Mouse (Mus musculus): ENCODE measurements around the gene Slc35a3. TPM values are rescaled to one million over a fixed set of nuclear protein-coding genes. Genes with fewer than 3 reads are reported as not detected.
"Not testable (repeated sequence)": the region's sequence is repeated elsewhere in the genome, so short reads cannot be mapped to it uniquely, and the experiment has no call there.

The Slc35a3 gene
- polyA plus RNA-seq, 1 experiment from 2014 or later, result 7.0 TPM

- H3K27me3 ChIP-seq (ENCODE audit: control insufficient read depth, insufficient read depth, low read length), result no peaks in the 10 kb centered on the region
- no peak for ATAC-seq (replicated peaks; ENCODE audit: insufficient number of reproducible peaks, low FRiP score, low TSS enrichment, low read depth)
Observed at GRCm38 (mm10) chr3:116694312-116694711, 18.3 kb downstream of the Slc35a3 start.

GRCm38 (mm10) chr3:116681160-116681559, 31.5 kb downstream of the Slc35a3 start, which contains the start of gene Gm43191:
Gene Gm43191 (minus strand): TSS chr3:116681260.
- WGBS, result 90% methylated on average over 1 of the region's 1 CpGs

More at GRCm38 (mm10) chr3:116694312-116694711, 18.3 kb downstream of the Slc35a3 start:
- Histone ChIP-seq H3K9me3 (replicated peaks; ENCODE audit: control insufficient read depth, low read length) (no peaks in the 10 kb centered on the region), H3K36me3 (replicated peaks; ENCODE audit: control insufficient read depth, insufficient read depth, low read depth, low read length) (no peaks in the 10 kb centered on the region), H3K4me1 (ENCODE audit: control insufficient read depth, insufficient read depth, low read length) (no peaks in the 10 kb centered on the region), H3K4me2 (ENCODE audit: low read depth, low read length) (no peak overlapping the region), H3K4me3 (ENCODE audit: low read depth, low read length) (no peak overlapping the region), H3K9ac (replicated peaks; ENCODE audit: low read length) (no peak overlapping the region), H3K27ac (replicated peaks; ENCODE audit: low read depth, low read length) (no peak overlapping the region)
- 91% methylated on average over 3 of the region's 3 CpGs for WGBS
- DNase-seq (ENCODE audit: low spot score), result no peak

GRCm38 (mm10) chr3:116664281-116664680, 48.4 kb downstream of the Slc35a3 start:
- H3K9ac ChIP-seq (replicated peaks; ENCODE audit: low read length); H3K27me3 ChIP-seq (ENCODE audit: control insufficient read depth, insufficient read depth, low read length); DNase-seq (ENCODE audit: low spot score); H3K27ac ChIP-seq (replicated peaks; ENCODE audit: low read depth, low read length); H3K9me3 ChIP-seq (replicated peaks; ENCODE audit: control insufficient read depth, low read length); H3K36me3 ChIP-seq (replicated peaks; ENCODE audit: control insufficient read depth, insufficient read depth, low read depth, low read length); H3K4me1 ChIP-seq (ENCODE audit: control insufficient read depth, insufficient read depth, low read length); H3K4me3 ChIP-seq (ENCODE audit: low read depth, low read length); ATAC-seq (replicated peaks; ENCODE audit: insufficient number of reproducible peaks, low FRiP score, low TSS enrichment, low read depth); H3K4me2 ChIP-seq (ENCODE audit: low read depth, low read length): not testable (repeated sequence)
- 92% methylated on average over 9 of the region's 9 CpGs for WGBS

More at GRCm38 (mm10) chr3:116681160-116681559, 31.5 kb downstream of the Slc35a3 start, which contains the start of gene Gm43191:
- H3K4me2 ChIP-seq (ENCODE audit: low read depth, low read length), result no peak within 1 kb of the TSS
- H3K9ac ChIP-seq (replicated peaks; ENCODE audit: low read length), result no peak within 1 kb of the TSS
- no peak within 1 kb of the TSS for H3K4me3 ChIP-seq (ENCODE audit: low read depth, low read length)
- no peak within 1 kb of the TSS for H3K27ac ChIP-seq (replicated peaks; ENCODE audit: low read depth, low read length)
- no peaks in the 10 kb centered on the region for H3K27me3 ChIP-seq (ENCODE audit: control insufficient read depth, insufficient read depth, low read length)
- H3K9me3 ChIP-seq (replicated peaks; ENCODE audit: control insufficient read depth, low read length), result no peaks in the 10 kb centered on the region
- H3K4me1 ChIP-seq (ENCODE audit: control insufficient read depth, insufficient read depth, low read length), result no peaks in the 10 kb centered on the region
- H3K36me3 ChIP-seq (replicated peaks; ENCODE audit: control insufficient read depth, insufficient read depth, low read depth, low read length), result no peaks in the 10 kb centered on the region
- ATAC-seq (replicated peaks; ENCODE audit: insufficient number of reproducible peaks, low FRiP score, low TSS enrichment, low read depth) (no peak), DNase-seq (ENCODE audit: low spot score) (no peak)

GRCm38 (mm10) chr3:116662463-116662863, 50.2 kb downstream of the Slc35a3 start, which contains the start of gene Mfsd14a:
Gene Mfsd14a (minus strand): TSS chr3:116662677.
- Histone ChIP-seq H3K4me3 (ENCODE audit: low read depth, low read length) (peak within 1 kb of the TSS; percentile 99), H3K9ac (replicated peaks; ENCODE audit: low read length) (peak within 1 kb of the TSS; percentile 98), H3K27me3 (ENCODE audit: control insufficient read depth, insufficient read depth, low read length) (no peaks in the 10 kb centered on the region), H3K27ac (replicated peaks; ENCODE audit: low read depth, low read length) (peak within 1 kb of the TSS; percentile 90), H3K9me3 (replicated peaks; ENCODE audit: control insufficient read depth, low read length) (no peaks in the 10 kb centered on the region), H3K4me1 (ENCODE audit: control insufficient read depth, insufficient read depth, low read length) (no peaks in the 10 kb centered on the region), H3K36me3 (replicated peaks; ENCODE audit: control insufficient read depth, insufficient read depth, low read depth, low read length) (no peaks in the 10 kb centered on the region), H3K4me2 (ENCODE audit: low read depth, low read length) (peak within 1 kb of the TSS; percentile 39)
- peak; percentile 97 for DNase-seq (ENCODE audit: low spot score)
- ATAC-seq (replicated peaks; ENCODE audit: insufficient number of reproducible peaks, low FRiP score, low TSS enrichment, low read depth), result peak; percentile 98
- WGBS, result 0% methylated on average over 39 of the region's 39 CpGs

- H3K4me3 ChIP-seq (ENCODE audit: low read depth, low read length), result peak overlapping the region; percentile 99
- peak overlapping the region; percentile 98 for H3K9ac ChIP-seq (replicated peaks; ENCODE audit: low read length)
- H3K4me2 ChIP-seq (ENCODE audit: low read depth, low read length), result peak overlapping the region; percentile 39
- no peaks in the 10 kb centered on the region for H3K27me3 ChIP-seq (ENCODE audit: control insufficient read depth, insufficient read depth, low read length)
- H3K36me3 ChIP-seq (replicated peaks; ENCODE audit: control insufficient read depth, insufficient read depth, low read depth, low read length), result no peaks in the 10 kb centered on the region
- peak overlapping the region; percentile 90 for H3K27ac ChIP-seq (replicated peaks; ENCODE audit: low read depth, low read length)
- H3K9me3 ChIP-seq (replicated peaks; ENCODE audit: control insufficient read depth, low read length), result no peaks in the 10 kb centered on the region
- DNase-seq (ENCODE audit: low spot score) (peak; percentile 44), ATAC-seq (replicated peaks; ENCODE audit: insufficient number of reproducible peaks, low FRiP score, low TSS enrichment, low read depth) (peak; percentile 87)
- H3K4me1 ChIP-seq (ENCODE audit: control insufficient read depth, insufficient read depth, low read length), result no peaks in the 10 kb centered on the region
- under 1% methylated on average over 51 of the region's 68 CpGs for WGBS
Observed at GRCm38 (mm10) chr3:116661870-116662414, 50.7 kb downstream of the Slc35a3 start.

GRCm38 (mm10) chr3:116661288-116661869, 51.3 kb downstream of the Slc35a3 start:
- peak overlapping the region; percentile 98 for H3K9ac ChIP-seq (replicated peaks; ENCODE audit: low read length)
- peak overlapping the region; percentile 90; the same call in 1 of the 2 replicates for H3K27ac ChIP-seq (replicated peaks; ENCODE audit: low read depth, low read length)
- H3K4me1 ChIP-seq (ENCODE audit: control insufficient read depth, insufficient read depth, low read length), result no peaks in the 10 kb centered on the region
- peak overlapping the region; percentile 39 for H3K4me2 ChIP-seq (ENCODE audit: low read depth, low read length)
- no peaks in the 10 kb centered on the region for H3K9me3 ChIP-seq (replicated peaks; ENCODE audit: control insufficient read depth, low read length)
- no peaks in the 10 kb centered on the region for H3K27me3 ChIP-seq (ENCODE audit: control insufficient read depth, insufficient read depth, low read length)
- WGBS, result 6% methylated on average over 16 of the region's 16 CpGs
- H3K36me3 ChIP-seq (replicated peaks; ENCODE audit: control insufficient read depth, insufficient read depth, low read depth, low read length), result no peaks in the 10 kb centered on the region
- ATAC-seq (replicated peaks; ENCODE audit: insufficient number of reproducible peaks, low FRiP score, low TSS enrichment, low read depth) (no peak), DNase-seq (ENCODE audit: low spot score) (peak; percentile 31)
- peak overlapping the region; percentile 99 for H3K4me3 ChIP-seq (ENCODE audit: low read depth, low read length)

GRCm38 (mm10) chr3:116659856-116660430, 52.7 kb downstream of the Slc35a3 start:
- Histone ChIP-seq H3K4me3 (ENCODE audit: low read depth, low read length) (no peak overlapping the region), H3K4me1 (ENCODE audit: control insufficient read depth, insufficient read depth, low read length) (no peaks in the 10 kb centered on the region), H3K9ac (replicated peaks; ENCODE audit: low read length) (no peak overlapping the region), H3K4me2 (ENCODE audit: low read depth, low read length) (no peak overlapping the region), H3K27ac (replicated peaks; ENCODE audit: low read depth, low read length) (no peak overlapping the region), H3K27me3 (ENCODE audit: control insufficient read depth, insufficient read depth, low read length) (no peaks in the 10 kb centered on the region), H3K9me3 (replicated peaks; ENCODE audit: control insufficient read depth, low read length) (no peaks in the 10 kb centered on the region), H3K36me3 (replicated peaks; ENCODE audit: control insufficient read depth, insufficient read depth, low read depth, low read length) (no peaks in the 10 kb centered on the region)
- 81% methylated on average over 13 of the region's 13 CpGs for WGBS
- no peak for DNase-seq (ENCODE audit: low spot score)
- no peak for ATAC-seq (replicated peaks; ENCODE audit: insufficient number of reproducible peaks, low FRiP score, low TSS enrichment, low read depth)

Measured in embryonic facial prominence, embryonic 11.5 days (tissue).